Mouse (Mus musculus): ENCODE measurements around the gene Lbx2.

Gene Lbx2

GRCm38 (mm10) chr6:83115011-83115671 is 29.0 kb downstream of the Lbx2 start, which contains the start of gene Mogs:
Gene Mogs (plus strand): TSS chr6:83115496.
- DNase-seq = peak; percentile 96

DNA sequence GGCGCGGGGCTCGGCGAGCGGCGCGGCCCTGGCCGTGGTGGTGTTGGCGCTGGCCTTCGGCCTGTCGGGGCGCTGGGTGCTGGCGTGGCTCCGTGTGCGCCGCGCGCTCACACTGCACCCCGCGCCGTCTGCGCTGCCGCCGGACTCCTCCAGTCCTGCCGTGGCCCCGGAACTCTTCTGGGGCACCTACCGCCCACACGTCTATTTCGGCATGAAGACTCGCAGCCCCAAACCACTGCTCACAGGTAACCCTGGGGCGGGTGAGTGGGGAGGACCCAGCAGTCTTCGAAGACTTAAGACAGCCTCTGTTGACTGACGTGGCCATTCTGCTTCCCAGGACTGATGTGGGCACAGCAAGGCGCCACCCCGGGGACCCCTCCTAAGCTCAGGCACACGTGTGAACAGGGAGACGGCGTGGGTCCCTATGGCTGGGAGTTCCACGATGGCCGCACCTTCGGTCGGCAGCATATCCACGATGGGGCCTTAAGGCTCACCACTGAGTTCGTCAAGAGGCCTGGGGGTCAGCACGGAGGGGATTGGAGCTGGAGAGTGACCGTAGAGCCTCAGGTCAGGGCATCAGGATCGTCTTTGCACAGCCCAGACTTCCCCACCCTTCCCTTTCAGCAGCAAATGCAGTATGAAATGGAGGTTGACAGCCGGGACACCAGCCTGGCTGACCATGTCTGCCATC is 29.7 kb downstream of the Lbx2 start:
- DNase-seq = no peak

GRCm38 (mm10) chr6:83116373-83117164 is 30.4 kb downstream of the Lbx2 start:
- no peak for DNase-seq

DNA sequence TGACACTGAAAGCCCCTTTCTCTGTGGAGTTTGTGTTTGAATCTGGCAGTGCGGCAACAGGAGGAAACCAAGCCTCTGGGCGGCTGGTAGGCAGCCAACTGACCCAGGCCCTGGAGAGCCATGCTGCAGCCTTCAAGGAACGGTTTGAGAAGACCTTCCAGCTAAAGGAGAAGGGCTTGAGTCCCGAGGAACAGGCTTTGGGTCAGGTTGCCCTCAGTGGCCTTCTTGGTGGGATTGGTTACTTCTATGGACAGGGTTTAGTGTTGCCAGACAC is 30.9 kb downstream of the Lbx2 start:
- DNase-seq = no peak

GRCm38 (mm10) chr6:83117616-83118015 is 31.4 kb downstream of the Lbx2 start:
- DNase-seq = no peak

DNA sequence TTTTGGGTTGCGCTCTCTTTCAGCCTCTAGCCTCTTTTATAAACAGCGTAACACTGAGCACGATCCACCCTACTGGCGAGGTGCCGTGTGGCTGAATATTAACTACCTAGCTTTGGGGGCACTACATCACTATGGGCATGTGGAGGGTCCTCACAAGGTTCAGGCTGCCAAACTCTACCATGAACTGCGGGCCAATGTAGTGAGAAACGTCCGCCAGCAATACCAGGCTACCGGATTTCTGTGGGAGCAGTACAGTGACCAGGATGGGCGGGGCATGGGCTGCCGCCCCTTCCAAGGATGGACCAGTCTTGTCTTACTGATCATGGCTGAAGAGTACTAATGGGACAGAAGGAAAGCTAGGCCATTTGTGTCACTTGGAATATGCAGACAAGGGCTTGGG is 32.2 kb downstream of the Lbx2 start:
- no peak for DNase-seq

- no peak for DNase-seq
These were observed 32.9 kb downstream of the Lbx2 start for GRCm38 (mm10) chr6:83118825-83119733.

GRCm38 (mm10) chr6:83119734-83120051 is 33.5 kb downstream of the Lbx2 start:
- DNase-seq = no peak

DNA sequence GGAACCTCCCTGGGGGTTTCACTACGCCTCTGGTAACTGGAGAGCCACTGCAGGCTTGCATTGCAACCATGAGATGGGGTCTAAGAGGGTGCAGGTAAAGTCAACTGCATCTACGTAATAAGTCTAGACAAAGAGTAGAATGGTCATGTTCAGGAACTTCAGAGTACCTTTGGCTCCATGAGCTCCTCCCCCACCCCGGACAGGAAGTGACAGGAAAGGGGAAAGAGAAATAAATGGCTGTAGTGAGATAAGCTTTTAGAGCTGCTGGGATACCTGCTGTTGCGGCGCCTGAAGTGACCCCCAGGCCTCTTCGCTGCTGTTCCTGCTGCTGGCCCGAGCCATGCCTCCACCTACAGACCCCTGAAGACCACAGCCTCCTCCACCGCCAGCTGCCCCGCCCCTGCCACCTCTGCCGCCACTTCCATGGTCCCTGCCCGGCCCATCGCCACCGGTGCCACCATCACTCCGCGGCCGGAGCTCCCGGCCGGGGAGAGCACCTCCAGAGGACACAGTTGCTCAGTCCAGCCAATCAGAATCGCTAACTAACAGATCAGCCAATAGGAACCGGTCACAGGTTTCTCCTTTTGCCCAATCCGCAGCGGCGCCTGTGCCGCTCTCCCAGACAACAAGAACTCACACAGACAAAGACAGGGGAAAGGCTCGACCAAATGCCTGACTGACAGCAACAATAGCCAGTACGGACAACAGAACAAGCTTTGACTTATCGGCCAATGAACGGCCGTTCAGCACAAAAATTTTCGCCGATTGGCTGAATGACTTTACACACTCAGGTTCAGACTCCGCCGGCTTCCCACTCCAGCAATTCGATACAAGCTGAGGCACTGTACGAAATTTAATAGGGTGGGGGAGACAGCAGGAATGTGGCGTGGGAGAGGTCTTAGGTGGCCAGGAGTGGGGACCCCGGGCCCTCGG is 35.0 kb downstream of the Lbx2 start, which contains the start of gene Wbp1:
TSS of gene Wbp1 (minus strand) at position 630 of the 933 bp plus-strand sequence.
- peak; percentile 99 for DNase-seq

DNA sequence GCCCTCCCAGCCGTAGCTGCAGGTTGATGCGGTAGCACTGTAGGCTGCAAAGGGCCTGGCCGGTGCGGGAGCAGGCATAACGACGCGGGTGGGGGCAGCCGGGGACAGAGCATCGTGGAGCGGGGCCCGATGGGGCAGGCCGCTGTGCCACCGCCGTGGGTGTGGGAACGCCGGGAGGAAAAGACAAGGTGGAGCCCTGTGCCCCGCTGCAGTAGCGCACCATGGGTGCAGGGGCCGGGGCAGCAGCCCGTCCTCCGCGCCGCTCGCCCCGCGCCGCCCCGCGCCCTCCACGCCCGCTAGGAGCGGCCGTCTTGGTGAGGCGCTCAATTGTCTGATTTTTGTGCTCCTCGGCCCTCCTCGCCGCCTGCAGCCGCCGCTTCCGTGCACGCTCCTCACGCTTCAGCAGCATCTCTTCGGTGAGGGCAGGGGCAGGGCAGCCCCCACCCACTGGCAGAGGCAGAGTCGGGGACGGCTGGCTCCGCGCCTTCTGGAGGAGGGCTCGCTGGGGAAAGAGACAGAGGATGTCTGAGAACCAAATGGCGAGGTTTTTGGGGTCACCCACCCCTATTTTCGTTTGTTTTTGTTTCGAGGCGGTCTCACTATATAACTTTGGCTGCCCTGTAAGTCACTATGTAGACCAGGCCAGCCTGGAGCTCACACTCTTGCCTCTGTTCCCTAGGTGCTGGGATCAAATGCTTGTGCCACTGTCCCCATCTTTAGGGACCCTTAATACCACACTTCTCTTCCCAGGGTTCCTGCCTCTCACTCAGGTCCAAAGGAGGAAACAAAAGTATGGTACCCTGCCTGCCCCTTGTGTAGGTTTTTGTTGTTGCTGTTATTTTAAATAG is 35.9 kb downstream of the Lbx2 start:
- DNase-seq = no peak

GRCm38 (mm10) chr6:83122961-83123360 is 36.8 kb downstream of the Lbx2 start:
- DNase-seq = no peak

DNA sequence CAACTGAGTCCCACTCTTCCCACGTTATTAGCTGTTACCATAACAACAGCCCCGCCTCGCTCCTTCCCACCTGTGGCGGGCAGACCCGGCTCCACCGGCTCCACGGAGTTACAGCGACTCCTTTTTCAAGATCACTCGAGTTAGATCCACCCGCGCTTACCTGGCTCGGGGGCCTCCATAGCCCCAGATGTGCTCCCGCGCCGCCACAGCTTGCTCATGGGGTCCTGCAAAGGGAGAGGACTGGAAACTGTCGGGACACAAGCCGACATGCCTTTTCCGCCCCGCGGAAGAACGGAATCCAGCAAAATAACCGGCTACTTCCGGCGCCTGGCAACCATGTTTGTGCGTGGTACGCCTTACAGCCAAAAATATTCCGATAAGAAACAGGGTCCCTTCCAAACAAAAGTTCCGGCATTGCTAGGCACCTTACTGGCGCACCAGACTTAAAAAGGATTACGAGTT is 38.7 kb downstream of the Lbx2 start:
- DNase-seq = peak; percentile 96

GRCm38 (mm10) chr6:83125331-83125730 is 39.2 kb downstream of the Lbx2 start, which contains the start of gene Ino80b:
Gene Ino80b (minus strand): TSS chr6:83125431.
- DNase-seq = no peak

GRCm38 (mm10) chr6:83127419-83127818 is 41.3 kb downstream of the Lbx2 start:
- DNase-seq = no peak

GRCm38 (mm10) chr6:83131469-83132034 is 45.4 kb downstream of the Lbx2 start:
- peak; percentile 79 for DNase-seq

GRCm38 (mm10) chr6:83132176-83132919 is 46.2 kb downstream of the Lbx2 start:
- no peak for DNase-seq

DNA sequence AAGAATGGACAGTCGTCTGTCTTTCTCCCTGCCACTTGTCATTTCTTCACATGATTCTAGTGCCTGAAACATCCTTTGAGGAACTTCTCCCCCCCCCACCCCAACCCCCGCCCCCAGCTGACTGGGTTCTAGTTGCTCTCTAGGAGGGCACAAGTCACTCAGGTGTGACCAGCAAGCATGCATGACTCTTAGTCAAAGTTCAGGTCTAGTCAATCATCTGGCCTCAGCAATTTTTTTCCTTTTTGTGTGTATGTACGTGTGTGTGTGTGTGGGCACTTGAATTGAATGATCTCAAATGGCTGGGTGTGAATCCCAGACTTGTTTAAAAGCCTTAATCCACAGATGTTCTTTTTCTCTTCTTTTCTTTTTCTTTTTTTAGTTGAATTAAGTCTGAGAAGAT is 48.1 kb downstream of the Lbx2 start:
- no peak for DNase-seq

DNA sequence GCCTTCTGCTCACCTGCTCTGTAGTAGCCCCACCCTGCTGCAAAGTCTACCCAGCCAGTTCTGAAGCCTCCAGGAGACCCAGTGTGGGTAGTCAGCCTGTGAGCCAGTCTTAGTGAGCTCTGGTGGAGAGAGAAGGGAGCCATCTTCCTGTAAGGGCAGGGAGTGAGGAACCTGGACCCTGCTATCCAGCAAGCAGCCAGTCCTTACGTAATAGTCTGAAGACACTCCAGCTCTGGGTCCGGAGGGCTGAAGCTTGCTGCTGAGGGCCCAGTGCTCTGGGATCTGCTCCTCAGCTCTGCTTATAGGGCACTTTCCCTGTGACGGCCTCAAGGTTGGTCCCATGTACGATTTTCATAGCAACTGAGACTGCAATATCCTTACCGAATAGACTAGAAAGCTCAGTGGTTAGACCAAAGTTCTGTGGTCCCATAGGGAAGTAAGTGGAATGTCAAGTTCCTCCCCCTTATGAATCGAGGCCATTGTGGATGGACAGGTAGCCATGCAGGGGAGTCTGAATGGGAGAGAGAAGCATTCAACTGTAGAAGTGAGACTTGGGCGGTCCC is 48.9 kb downstream of the Lbx2 start, which contains the start of gene Rtkn:
TSS of gene Rtkn (plus strand) at position 513 of the 563 bp plus-strand sequence.
- DNase-seq = no peak

DNA sequence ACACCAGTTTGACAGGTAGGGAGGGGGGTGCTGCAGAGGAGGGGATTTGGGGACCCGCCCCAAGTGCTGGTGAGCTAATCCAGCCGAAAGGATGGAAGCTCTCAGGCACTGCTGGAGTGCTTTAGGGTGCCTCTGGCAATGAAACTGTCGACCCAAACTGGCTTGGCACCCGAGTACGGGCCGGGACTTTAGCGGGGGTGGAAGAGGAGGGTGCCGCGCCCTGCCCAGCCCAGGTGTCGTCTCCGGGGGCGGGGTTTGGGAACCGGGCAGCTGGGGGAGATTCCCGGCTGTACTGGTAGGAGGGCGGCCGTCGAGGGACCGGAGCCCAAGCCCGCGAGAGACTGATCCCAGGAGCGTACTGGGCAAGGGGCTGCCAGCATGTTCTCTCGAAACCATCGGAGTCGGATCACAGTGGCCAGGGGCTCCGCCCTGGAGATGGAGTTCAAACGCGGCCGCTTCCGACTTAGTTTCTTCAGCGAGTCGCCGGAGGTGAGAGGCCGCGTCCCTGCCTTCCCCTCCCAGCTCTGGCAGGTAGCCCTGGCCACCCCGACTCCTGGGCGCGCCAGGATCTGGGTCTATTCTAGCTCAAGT is 49.5 kb downstream of the Lbx2 start:
- peak; percentile 73 for DNase-seq

All from lung, postnatal 36 days (tissue).